Mouse (Mus musculus) lung, adult 2 months (tissue): Measurements from ENCODE around the gene Grik1.

ENCODE experiments used
- CTCF ChIP-seq: fragments of 200-500 bp; IDR thresholded peaks from 2 replicates; pipeline ENCODE4 v1.5.1; 2011; ENCODE audit warnings: mild to moderate bottlenecking, low read length, control low read depth; ENCODE audit not compliant: insufficient read depth
- POLR2A ChIP-seq: fragments of 200-500 bp; IDR thresholded peaks from 2 replicates; pipeline ENCODE4 v1.6.1; 2011; ENCODE audit warnings: low read depth, mild to moderate bottlenecking, control low read depth, low read length, borderline replicate concordance; ENCODE audit errors: extremely low read depth

DNA sequence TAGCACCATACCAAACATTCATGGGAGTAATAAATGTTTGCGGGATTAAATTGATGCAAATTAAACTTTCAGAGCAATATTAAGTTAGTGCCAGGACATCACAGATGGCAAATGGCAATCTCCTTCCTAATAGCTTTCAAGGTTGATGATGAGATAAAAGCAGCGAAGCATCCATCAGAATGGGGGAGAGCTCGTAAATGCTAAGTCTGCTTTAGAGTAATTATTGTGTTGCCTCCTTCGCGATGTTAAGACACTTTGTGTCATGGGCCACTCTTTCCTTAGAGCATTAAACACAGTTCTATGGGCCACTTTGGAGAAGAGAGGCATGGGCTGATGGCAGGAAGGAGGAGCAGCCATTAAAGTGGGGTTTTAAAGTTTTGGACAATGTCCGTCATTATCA is 86.1 kb downstream of the Grik1 start:
- TF ChIP-seq CTCF (no peak), POLR2A (no peak)
